Mouse (Mus musculus) midbrain, postnatal 0 days (tissue): ENCODE data around the gene Rnf19b. TPM values are rescaled to one million over a fixed set of nuclear protein-coding genes. Genes with fewer than 3 reads are reported as not detected.
A peak's percentile ranks its signal among the peaks of the same experiment; 100 is the strongest.

ENCODE experiments used
- ATAC-seq: fragments of 200-750 bp; cut with Nextera tagmentation; 2 replicates; pipeline ENCODE4 v1.8.0; 2017; ENCODE audit warnings: moderate number of reproducible peaks, mild to moderate bottlenecking, moderate TSS enrichment, moderate library complexity; ENCODE audit not compliant: low FRiP score
- DNase-seq: peaks from one replicate; pipeline ENCODE4 v3.0.0-alpha.2; 2015; ENCODE audit warnings: low spot score
- H3K27ac ChIP-seq: fragments of 300-500 bp; sonication (generic); 2 replicates; pipeline ENCODE4 v1.5.1; 2014; ENCODE audit warnings: low read depth, mild to moderate bottlenecking, low read length, mixed read lengths
- H3K27me3 ChIP-seq: fragments of 300-500 bp; sonication (generic); 2 replicates; pipeline ENCODE4 v1.6.1; 2014; ENCODE audit warnings: low read length, control low read depth, mixed read lengths; ENCODE audit not compliant: insufficient read depth
- H3K36me3 ChIP-seq: fragments of 300-500 bp; sonication (generic); 2 replicates; pipeline ENCODE4 v1.6.1; 2014; ENCODE audit warnings: low read length, control low read depth, mixed read lengths; ENCODE audit not compliant: insufficient read depth
- H3K4me1 ChIP-seq: fragments of 300-500 bp; sonication (generic); 2 replicates; pipeline ENCODE4 v1.6.1; 2014; ENCODE audit warnings: mild to moderate bottlenecking, control low read depth, antibody characterized with exemption, low read length, mixed read lengths; ENCODE audit not compliant: insufficient read depth
- H3K4me2 ChIP-seq: fragments of 300-500 bp; sonication (generic); 2 replicates; pipeline ENCODE4 v1.6.1; 2014; ENCODE audit warnings: low read depth, mild to moderate bottlenecking, low read length, mixed read lengths; ENCODE audit not compliant: poor library complexity, severe bottlenecking
- H3K4me3 ChIP-seq: fragments of 300-500 bp; sonication (generic); 2 replicates; pipeline ENCODE4 v1.5.1; 2014; ENCODE audit warnings: low read depth, mild to moderate bottlenecking, low read length, moderate library complexity
- H3K9ac ChIP-seq: fragments of 300-500 bp; sonication (generic); replicated peaks from 2 replicates; pipeline ENCODE4 v1.6.1; 2014; ENCODE audit warnings: mild to moderate bottlenecking, low read length, moderate library complexity, mixed read lengths; ENCODE audit not compliant: poor library complexity, severe bottlenecking
- H3K9me3 ChIP-seq: fragments of 300-500 bp; sonication (generic); 2 replicates; pipeline ENCODE4 v1.6.1; 2016; ENCODE audit warnings: low read length, control low read depth
- CTCF ChIP-seq: IDR thresholded peaks from 2 replicates; pipeline ENCODE4 v1.5.1; 2016; ENCODE audit warnings: antibody characterized with exemption, mild to moderate bottlenecking
- WGBS: fragments of 180-500 bp; shearing (Covaris S2); extraction: QIAGEN DNeasy Blood & Tissue Kit; methylation state at CpG from one replicate; pipeline ENCODE4 v1.1.7; 2014; 5-methylcytosine and 5-hydroxymethylcytosine counted together
- polyA plus RNA-seq: library from polyadenylated mRNA; unstranded; fragments of >200 nt; fragmentation: Nextera tagmentation; extraction: Ambion mirVana; gene quantifications from 2 replicates; pipeline ENCODE4 v1.2.1, GENCODE M21; 2015
- total RNA-seq: library from RNA; depleted of rRNA; stranded (reverse); fragments of >200 nt; gene quantifications from 2 replicates; pipeline ENCODE4 v1.2.3, GENCODE M21; 2014; rRNA removed

The Rnf19b gene
- total RNA-seq (138 and 160 TPM in 2 replicates), polyA plus RNA-seq (34.8 and 40.2 TPM in 2 replicates)

DNA sequence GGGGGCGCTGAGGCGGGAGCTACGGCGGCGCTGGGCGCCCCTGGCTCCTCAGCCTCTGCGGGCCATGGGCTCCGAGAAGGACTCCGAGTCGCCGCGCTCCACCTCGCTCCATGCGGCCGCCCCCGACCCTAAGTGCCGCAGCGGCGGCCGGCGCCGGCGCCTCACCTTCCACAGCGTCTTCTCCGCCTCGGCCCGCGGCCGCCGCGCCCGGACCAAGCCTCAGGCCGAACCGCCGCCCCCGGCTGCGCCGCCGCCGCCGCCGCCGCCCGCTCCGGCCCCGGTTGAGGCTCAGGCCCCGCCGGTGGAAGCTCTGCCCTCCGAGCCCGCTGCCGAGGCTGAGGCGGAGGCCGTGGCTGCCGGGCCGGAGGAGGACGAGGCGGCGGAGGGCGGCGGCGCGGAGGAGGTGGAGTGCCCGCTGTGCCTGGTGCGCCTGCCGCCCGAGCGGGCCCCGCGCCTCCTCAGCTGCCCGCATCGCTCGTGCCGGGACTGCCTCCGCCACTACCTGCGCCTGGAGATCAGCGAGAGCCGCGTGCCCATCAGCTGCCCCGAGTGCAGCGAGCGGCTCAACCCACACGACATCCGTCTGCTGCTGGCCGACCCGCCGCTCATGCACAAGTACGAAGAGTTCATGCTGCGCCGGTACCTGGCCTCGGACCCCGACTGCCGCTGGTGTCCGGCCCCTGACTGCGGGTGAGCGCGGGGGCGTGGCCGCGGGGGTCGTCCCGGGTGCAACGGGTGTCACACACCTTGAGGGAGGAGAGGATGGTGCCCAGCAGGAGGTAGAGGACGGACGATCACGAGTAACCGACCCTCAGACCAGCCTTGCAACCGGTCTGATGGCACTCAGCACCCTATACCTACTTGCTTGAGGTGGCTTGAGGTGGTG lies at the start of gene Rnf19b:
Gene Rnf19b (plus strand): TSS at position 65 of the 886 bp plus-strand sequence.
- Histone ChIP-seq H3K27me3 (no peaks in the 10 kb centered on the region), H3K4me3 (peak within 1 kb of the TSS; percentile 80), H3K9me3 (no peaks in the 10 kb centered on the region), H3K4me2 (peak within 1 kb of the TSS; percentile 88), H3K27ac (peak within 1 kb of the TSS; percentile 92), H3K36me3 (no peaks in the 10 kb centered on the region), H3K9ac (peak within 1 kb of the TSS; percentile 90), H3K4me1 (peaks cover 4% of the 10 kb centered on the region; the same call in 1 of the 2 replicates)
- DNase-seq: peak; percentile 21
- WGBS: under 1% methylated on average over 69 of the region's 107 CpGs
- no peak for TF ChIP-seq CTCF
- peak; percentile 44 for ATAC-seq

DNA sequence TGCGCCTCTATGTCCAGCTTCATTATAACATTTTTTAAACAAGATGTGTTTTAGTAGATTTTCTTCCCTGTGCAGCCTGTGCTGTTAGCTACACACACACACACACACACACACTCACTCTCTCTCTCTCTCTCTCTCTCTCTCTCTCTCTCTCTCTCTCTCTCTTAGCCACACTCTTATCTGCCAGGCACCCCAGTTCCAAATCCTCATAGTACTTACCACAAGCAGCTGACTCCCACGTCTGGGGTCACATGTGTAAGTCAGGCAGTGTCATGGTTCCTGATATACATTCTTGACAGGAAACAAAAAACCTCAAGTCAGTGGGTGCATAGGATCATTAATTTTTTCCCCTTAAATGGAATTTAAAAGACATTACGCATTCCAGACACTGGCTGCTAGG lies 49.4 kb upstream of the Rnf19b start:
- ATAC-seq (no peak), DNase-seq (no peak)
- no peak for TF ChIP-seq CTCF
- Histone ChIP-seq H3K4me3 (no peak overlapping the region), H3K9ac (no peak overlapping the region), H3K9me3 (no peaks in the 10 kb centered on the region), H3K27ac (no peak overlapping the region), H3K36me3 (peaks cover 33% of the 10 kb centered on the region), H3K4me1 (peaks cover 2% of the 10 kb centered on the region; the same call in 1 of the 2 replicates), H3K4me2 (no peak overlapping the region), H3K27me3 (no peaks in the 10 kb centered on the region)
- 85% methylated on average over 3 of the region's 3 CpGs for WGBS

DNA sequence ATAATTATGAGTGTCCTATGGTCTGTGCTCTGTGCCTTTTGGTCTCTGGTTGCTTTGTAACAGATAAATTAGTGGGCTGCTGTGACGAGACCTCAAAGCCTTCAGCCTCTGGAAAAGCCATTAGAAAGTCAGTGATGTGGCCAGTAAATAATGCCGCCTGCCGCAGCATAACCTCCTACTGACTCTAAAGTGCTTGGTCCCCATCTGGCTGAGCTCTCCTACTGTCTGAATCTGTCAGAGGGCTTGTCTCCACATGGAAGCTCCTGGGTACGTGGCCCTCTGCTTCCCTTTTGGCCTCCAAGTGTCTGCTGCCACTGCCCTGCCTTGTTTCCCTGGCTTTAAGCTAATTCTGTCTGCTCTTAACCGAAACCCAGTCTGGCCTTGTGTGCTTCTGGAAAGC lies 48.5 kb upstream of the Rnf19b start:
- ATAC-seq (no peak), DNase-seq (no peak)
- H3K9me3 ChIP-seq: no peaks in the 10 kb centered on the region
- no peaks in the 10 kb centered on the region for H3K27me3 ChIP-seq
- H3K9ac ChIP-seq: no peak overlapping the region
- H3K27ac ChIP-seq: no peak overlapping the region
- H3K4me3 ChIP-seq: no peak overlapping the region
- TF ChIP-seq CTCF: no peak
- peaks cover 29% of the 10 kb centered on the region for H3K36me3 ChIP-seq
- 88% methylated on average over 5 of the region's 5 CpGs for WGBS
- peaks cover 2% of the 10 kb centered on the region; the same call in 1 of the 2 replicates for H3K4me1 ChIP-seq
- no peak overlapping the region for H3K4me2 ChIP-seq

DNA sequence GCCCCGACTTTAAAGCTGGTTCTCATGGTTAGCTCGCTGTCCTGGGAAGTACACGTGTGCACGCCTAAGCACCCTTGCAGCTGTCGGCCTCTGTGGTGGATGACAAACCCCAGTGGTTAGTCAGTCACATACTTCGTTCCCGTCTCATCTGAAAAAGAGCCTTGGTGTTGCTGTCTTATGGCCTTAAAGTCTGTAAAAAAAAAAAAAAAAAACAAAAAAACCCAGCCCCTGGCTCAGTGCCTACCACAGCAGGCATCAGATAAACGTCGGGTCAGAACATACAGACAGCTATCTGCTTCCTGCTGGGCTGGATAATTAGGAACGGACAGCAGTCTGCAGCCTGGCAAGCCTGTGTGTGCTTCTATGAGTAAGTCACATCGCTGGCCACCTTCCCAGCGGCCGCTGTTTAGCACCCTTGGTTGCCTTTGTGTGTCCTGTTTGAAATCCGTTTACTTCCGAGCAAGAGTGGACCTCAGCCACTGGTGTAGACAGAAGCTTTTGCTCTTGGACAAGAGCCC lies 46.4 kb upstream of the Rnf19b start:
- no peak for TF ChIP-seq CTCF
- no peak overlapping the region for H3K27ac ChIP-seq
- ATAC-seq: peak; percentile 47; the same call in 1 of the 2 replicates
- no peak overlapping the region for H3K4me3 ChIP-seq
- H3K27me3 ChIP-seq: no peaks in the 10 kb centered on the region
- no peak overlapping the region for H3K9ac ChIP-seq
- DNase-seq: peak; percentile 95
- no peak overlapping the region for H3K4me2 ChIP-seq
- H3K36me3 ChIP-seq: peaks cover 25% of the 10 kb centered on the region
- WGBS: 30% methylated on average over 15 of the region's 15 CpGs
- H3K4me1 ChIP-seq: peaks cover 2% of the 10 kb centered on the region; the same call in 1 of the 2 replicates
- no peaks in the 10 kb centered on the region for H3K9me3 ChIP-seq

DNA sequence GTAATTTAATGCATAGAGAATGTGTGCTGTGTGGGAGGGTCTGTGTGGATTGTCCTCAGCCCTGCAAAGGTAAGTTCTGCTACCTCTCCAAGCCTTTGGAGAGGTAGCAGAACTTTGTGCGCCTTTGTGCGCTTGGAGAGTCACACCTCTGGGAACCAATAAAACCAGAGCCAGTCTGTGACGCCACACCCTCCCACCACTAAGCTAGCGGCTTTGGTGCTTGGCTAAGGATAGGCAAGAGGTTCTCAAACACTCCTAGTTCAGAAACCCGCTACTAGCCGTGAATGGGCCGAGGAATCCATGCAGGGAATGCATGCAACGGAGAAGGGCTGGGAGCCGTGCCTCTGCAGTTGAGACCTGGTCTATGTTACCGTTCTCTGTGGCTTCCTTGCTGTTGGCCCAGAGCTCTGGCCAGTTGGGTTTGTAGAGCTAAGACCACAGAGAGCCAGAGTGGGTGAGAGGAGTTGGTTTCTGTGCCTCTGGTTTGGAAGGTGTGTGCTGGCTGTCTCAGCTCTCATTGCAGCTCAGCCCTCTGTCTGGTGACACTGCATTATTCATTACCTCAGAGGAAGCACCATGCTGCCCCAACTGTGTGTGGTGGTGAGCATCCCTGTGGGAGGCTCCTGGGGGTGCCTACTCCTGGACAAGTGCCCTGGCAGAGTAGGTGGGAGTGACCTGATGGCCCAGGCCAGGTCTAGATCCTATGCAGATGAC lies 44.8 kb upstream of the Rnf19b start:
- ATAC-seq: no peak
- Histone ChIP-seq H3K36me3 (peaks cover 12% of the 10 kb centered on the region; the same call in 1 of the 2 replicates), H3K4me2 (no peak overlapping the region), H3K4me1 (peaks cover 2% of the 10 kb centered on the region; the same call in 1 of the 2 replicates), H3K27ac (no peak overlapping the region), H3K9me3 (no peaks in the 10 kb centered on the region), H3K27me3 (no peaks in the 10 kb centered on the region), H3K4me3 (no peak overlapping the region), H3K9ac (no peak overlapping the region)
- no peak for TF ChIP-seq CTCF
- 70% methylated on average over 10 of the region's 10 CpGs for WGBS
- no peak for DNase-seq
